Mouse (Mus musculus) liver, adult 2 months (tissue): Measurements from ENCODE around the gene Mta2.

Source experiments
- CTCF ChIP-seq: fragments of 200-500 bp; IDR thresholded peaks from 2 replicates; pipeline ENCODE4 v1.5.1; 2011; ENCODE audit warnings: low read depth, low read length, control low read depth
- POLR2A ChIP-seq: fragments of 200-500 bp; IDR thresholded peaks from 2 replicates; pipeline ENCODE4 v1.6.1; 2011; ENCODE audit warnings: low read length, control low read depth; ENCODE audit not compliant: insufficient read depth; ENCODE audit errors: extremely low read depth

- peak; percentile 63; the same call in 1 of the 2 replicates for TF ChIP-seq POLR2A
- no peak for TF ChIP-seq CTCF
Observed at GRCm38 (mm10) chr19:8941515-8942217, at the start of gene Mta2.
